Mouse (Mus musculus): ENCODE results near the gene P2rx7.

P2rx7 gene

DNA sequence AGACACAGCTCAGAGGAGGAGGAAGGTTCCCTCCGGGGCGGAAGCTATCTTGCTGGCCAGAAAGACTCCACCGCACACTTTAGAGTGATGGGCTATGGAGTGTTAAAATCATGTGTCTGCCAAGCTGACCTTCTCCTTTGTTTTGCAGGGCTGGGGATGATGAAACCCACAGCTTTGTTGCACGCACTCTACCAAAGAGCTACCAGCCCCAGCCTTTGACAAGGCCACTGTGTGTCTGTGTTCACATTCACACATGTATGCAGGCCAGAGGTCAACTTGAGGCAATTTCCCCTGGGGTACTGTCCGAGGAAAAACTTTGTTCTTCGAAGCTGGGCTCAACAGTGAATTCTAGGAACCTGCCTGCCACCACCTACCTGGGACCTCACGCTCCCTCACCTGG lies 92.1 kb downstream of the P2rx7 start:
- DNase-seq, result no peak

DNA sequence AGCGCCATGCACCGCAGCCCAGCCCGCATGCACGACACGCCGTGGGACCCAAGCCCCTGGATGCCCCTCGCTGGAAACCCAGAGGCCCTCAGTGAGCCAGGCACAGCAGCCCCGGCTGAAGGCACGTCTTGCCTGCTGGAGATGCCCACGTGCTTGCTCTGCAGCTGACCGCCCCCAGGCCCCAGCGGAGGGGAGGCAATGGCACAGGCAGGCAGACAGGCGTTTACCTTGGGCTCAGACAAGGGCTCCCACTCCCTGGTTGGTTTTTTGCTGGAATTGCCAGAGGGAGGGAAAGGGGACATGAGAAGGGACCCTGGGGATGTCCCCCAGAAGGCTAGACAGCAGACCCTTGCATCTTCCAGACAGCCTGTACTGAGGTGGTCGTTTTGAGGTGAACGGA lies 93.0 kb downstream of the P2rx7 start:
- DNase-seq, result no peak
